Mouse (Mus musculus): ENCODE data around the gene Ppme1.

DNA sequence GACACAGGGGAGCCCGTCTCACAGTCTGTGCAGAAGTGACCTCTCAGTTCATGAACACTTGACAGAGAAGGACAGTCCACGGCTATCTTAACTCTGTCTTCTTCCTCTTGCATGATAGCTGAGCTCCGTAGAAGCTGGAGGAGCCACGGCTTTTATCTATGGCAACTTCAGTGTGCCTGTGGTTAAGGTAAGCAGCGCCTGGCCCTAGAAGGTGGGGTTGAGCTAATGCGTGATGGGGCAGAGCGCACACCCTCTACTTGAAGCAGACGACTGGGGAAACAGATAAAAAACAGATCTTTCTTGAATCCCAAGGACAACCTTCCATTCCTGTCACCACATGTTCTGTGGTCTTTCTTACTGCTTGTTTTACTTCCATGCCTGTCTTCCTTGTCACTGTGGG lies 55.2 kb downstream of the Ppme1 start:
- TF ChIP-seq POLR2A (IDR thresholded peaks at IDR 0.05; ENCODE audit: borderline replicate concordance, extremely low read depth, insufficient read depth, insufficient read length, poor library complexity, severe bottlenecking) = no peak
- no peak for TF ChIP-seq CTCF (IDR thresholded peaks at IDR 0.05; ENCODE audit: borderline replicate concordance, extremely low read depth, insufficient read depth, insufficient read length)
